Mouse (Mus musculus) kidney, postnatal 25 days (tissue): ENCODE data around the gene Olfr331.
"Not testable (repeated sequence)": the region's sequence is repeated elsewhere in the genome, so short reads cannot be mapped to it uniquely, and the experiment has no call there.

ENCODE experiments used
- DNase-seq, 2 experiments: peaks; one replicate each; pipeline ENCODE4 v3.0.0; 2021; ENCODE audit warnings: mixed read lengths in 2 of 2

The Olfr331 gene

DNA sequence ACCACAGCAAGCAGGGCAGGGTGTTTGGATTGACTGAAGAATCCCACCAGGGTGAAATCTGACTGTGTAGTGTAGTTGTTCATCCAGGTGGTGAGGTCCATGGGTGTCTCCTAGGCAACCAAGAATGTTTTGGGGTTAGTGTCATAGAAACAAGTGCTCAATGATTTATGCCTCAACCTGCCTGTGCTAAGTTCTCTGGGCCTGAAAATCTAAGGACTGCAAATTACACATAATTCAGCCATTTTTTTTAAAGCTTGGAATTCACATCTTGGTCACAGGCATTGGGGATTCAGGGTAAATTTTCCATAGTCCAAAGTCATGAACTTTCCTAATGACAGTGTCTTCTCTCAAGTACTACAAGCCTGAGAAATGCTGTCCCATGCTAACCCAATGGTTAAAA lies at the start of gene Olfr331:
TSS of gene Olfr331 (minus strand) at position 101 of the 400 bp plus-strand sequence.
- DNase-seq, result not testable (repeated sequence)

DNA sequence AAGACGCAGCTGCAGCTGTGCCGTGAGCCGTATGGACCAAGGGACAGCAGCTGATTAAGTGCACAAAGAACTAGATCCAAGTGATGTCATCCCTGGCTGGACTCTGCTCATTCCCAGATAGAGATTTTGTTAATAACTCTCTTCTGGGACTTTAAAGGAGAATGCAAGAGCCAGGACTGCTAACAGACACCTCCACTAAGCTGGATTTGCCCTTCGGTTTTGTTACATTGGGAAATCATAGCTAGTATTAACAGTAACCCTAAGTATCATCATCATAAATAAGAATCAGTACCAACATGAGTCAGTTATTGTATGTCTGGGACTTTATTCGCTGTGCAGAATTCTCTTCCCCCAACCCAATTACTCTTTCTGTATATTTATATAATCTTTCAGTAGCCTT lies 44.0 kb upstream of the Olfr331 start, which contains the start of gene Olfr329-ps:
TSS of gene Olfr329-ps (minus strand) at position 101 of the 400 bp plus-strand sequence.
- no peak for DNase-seq

DNA sequence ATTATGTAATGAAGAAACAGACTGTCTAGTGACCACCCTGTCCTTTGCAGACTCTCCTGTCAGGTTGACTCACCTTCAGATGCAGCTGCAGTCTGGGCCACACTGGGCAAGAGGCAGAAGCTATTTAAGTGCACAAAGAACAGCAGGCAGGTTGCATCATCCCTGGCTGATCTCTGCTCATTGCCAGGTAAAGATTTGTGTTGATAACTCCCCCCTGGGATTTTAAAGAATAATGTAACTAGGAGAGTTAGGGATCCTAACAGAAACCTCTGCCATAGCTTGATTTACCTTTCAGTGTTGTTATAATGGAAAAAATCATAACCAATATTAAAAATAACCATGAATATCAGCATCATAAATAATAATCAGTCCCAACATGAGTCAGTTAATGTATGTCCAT lies 32.4 kb upstream of the Olfr331 start, which contains the start of gene Olfr330:
TSS of gene Olfr330 (minus strand) at position 101 of the 400 bp plus-strand sequence.
- DNase-seq, result not testable (repeated sequence)

DNA sequence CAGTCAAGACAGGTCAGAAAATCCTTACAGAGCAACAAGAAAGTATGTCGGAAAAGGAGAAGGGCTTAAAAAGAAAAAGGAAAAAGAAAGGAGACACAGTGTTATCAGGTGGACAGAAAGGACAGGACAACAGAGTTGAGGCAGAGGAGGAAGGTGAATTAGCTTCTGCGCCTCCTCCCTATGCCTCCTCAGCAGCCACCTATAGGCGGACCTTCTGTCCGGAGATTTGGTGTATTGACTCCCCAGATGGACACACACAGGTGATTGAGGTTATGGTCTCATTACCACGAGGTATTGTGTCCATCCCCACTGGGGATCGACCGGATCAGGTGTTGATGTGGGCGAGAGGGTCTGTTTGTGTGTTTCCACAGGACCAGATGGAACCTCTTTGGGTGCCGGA lies 17.4 kb upstream of the Olfr331 start:
- peak; percentile 14 to 56 for DNase-seq

DNA sequence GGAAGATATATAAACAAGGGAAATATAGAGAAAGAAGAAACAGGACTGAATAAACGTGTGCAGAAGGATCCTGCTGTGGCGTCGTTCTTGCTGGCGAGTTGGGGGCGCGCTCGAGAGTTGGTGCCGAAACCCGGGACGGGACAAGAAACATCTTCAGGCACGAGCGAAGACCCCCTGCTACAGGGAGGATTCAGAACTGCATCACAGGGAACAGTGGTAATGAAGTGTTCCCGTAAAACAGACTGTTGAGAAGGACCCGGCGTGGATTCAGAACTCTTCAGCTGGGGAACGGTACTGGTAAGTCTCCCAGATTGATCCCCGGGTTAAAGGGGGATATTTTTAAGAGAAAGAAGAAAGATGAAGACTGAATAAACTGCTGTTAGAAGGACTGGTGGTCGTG lies 16.5 kb upstream of the Olfr331 start:
- DNase-seq, result peak; percentile 60 to 89

DNA sequence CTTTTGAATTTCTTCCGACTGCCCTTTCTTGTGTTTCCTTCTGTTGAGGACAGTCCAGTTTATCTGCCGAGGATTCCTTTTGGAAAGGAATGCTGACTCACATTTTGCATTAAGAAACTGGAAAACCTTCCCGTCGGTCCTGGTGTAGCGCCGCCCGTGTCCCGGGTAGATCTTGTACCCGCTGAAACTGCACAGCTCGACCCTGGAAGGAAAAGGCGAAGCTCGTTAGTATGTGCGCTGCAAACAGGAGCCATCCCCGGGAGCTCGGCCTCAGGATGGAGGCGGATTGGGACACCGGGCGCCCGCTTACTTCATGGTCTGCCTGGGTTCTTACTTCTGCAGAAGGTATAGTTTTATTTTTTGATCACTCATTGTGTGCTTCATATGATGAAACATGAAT lies 6.7 kb upstream of the Olfr331 start:
- DNase-seq, result not testable (repeated sequence)

DNA sequence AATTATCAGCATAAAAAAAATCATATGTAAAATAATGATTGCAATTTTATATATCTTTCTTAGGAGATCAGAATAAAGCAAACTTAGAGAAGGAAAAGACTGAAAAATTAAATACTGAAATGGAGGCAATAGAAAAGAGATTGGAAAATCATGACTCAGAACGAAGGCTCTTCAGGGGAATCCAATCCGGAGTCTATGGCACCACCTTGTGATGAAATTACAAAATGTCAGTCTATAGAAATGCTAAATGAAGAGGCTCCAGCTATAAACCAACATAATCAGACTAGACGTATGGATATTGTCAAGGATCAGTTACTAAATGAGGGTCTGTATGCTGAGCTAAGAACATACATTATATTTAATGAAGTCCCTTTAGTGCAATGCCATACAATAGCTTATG lies 3.1 kb downstream of the Olfr331 start:
- DNase-seq, result no peak

DNA sequence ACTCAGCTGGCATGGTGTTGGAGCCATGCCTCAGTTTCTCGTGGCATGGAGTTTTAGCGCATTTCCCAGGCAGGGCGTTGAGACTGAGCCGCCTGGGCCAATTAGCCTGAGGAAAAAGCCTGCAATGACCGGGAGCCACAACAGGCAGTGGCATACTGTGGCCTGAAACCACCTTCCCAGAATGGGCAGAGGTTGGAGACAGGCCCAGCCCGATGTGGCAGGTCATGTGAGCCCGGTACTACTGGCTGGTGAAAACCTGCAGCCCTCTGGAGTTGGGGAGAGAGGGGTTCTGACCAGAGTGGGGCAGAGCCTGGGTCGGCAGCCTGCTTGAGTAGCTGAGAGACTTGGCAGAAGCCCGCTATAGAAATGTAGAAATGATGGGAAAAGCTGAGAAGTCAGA lies 3.6 kb downstream of the Olfr331 start:
- DNase-seq, result no peak

DNA sequence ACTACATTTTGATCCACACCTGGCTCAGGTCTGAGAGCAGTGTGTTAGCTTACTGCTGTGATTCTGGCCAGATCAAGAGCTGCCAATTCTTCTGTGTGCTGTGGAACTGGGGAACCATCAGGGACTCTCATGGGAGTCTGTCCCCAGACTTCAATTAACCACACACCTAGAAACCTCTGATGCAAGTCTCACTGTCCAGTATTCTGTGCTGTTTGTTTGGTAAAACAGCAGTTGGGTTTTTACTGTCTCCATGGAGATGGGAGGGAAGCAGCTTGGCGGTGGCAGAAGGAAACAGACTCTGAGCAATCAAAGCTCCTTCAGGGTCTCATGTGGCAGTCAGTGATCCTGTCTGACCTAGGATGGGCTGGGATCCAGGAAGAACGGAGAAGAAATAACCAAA lies 9.9 kb downstream of the Olfr331 start, which contains the start of gene Olfr332:
TSS of gene Olfr332 (minus strand) at position 101 of the 400 bp plus-strand sequence.
- DNase-seq, result no peak

DNA sequence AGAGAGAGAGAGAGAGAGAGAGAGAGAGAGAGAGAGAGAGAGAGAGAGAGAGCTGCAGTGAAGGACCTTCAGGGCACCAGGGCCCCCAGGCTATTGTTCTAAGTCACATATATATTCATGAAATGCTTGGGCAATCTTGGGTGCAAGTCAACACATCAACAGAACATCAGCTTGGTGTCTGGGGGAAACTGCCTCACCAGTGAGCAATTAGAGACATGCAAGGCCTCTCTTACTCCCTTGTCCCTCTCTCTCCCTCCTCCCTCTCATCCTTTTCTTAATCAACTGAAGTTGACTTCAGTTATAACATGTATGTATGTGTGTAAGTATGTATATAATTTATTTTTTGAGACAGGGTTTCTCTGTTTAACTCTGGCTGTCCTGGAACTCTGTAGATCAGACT lies 40.2 kb downstream of the Olfr331 start, which contains the start of gene Olfr30:
TSS of gene Olfr30 (minus strand) at position 101 of the 400 bp plus-strand sequence.
- DNase-seq, result no peak

DNA sequence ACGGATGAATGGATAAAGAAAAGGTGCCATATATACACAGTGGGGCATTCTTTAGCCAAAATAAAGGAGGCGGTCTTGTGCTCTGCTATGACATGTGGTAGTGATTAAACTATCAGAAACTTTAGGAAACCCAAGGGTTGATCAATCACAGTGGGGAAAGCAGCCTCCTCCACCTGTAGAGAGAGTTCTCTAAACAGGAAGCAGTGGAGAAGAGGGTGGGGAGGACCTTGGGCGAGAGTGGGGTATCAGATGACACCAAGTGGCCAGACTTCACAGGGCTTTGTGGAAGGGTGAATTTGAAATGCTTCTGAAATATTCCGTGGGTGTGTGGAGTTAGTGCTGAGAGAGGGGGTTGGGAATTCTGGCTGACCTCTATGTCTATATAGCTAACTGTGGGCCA lies 48.8 kb downstream of the Olfr331 start:
- no peak for DNase-seq

DNA sequence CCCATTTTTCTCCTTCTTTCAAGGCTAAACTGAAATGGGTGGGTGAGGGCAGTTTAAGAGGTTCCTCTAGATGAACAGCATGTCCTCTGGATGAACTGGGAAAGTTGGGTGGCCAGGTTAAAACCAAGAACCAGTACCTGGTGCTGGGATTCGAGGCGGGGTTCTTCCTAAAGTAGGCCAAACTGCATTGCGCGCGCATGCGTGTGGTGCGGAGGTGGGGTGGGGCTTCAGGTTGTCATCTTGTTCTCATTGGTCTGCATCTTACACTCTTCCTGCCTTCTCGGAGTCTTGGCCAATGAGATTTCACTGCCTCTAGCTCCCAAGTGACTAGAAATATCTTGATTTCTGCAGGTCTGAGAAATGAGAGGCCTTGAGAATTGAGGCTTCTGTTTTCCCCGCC lies 49.6 kb downstream of the Olfr331 start, which contains the start of gene Lypd9:
TSS of gene Lypd9 (minus strand) at position 165 of the 400 bp plus-strand sequence.
- DNase-seq, result no peak
